Mouse (Mus musculus): ENCODE results near the gene Hyou1. TPM values are rescaled to one million over a fixed set of nuclear protein-coding genes. Genes with fewer than 3 reads are reported as not detected.
"Not testable (repeated sequence)": the region's sequence is repeated elsewhere in the genome, so short reads cannot be mapped to it uniquely, and the experiment has no call there.

Hyou1 gene
- polyA plus RNA-seq, 1 experiment from 2014 or later, result 20.7 TPM

GRCm38 (mm10) chr9:44347166-44347565 lies 32.1 kb upstream of the Hyou1 start:
- WGBS, result 96% methylated on average over 9 of the region's 9 CpGs
- H3K27ac ChIP-seq (ENCODE audit: low read depth, low read length), result no peak overlapping the region
- H3K36me3 ChIP-seq (ENCODE audit: control insufficient read depth, insufficient read depth, low read length), result peaks cover 36% of the 10 kb centered on the region
- no peaks in the 10 kb centered on the region for H3K27me3 ChIP-seq (ENCODE audit: control insufficient read depth, insufficient read depth, low read length)
- H3K4me1 ChIP-seq (ENCODE audit: control insufficient read depth, insufficient read depth, low read length), result peaks cover 7% of the 10 kb centered on the region; the same call in 1 of the 2 replicates
- no peaks in the 10 kb centered on the region for H3K9me3 ChIP-seq (ENCODE audit: control insufficient read depth, low read length)
- H3K4me2 ChIP-seq (ENCODE audit: low read depth, low read length), result no peak overlapping the region
- H3K9ac ChIP-seq (replicated peaks; ENCODE audit: low read depth, low read length), result no peak overlapping the region
- no peak for ATAC-seq (ENCODE audit: low read depth)
- H3K4me3 ChIP-seq (ENCODE audit: low read depth, low read length), result no peak overlapping the region

GRCm38 (mm10) chr9:44347621-44348020 lies 31.7 kb upstream of the Hyou1 start:
- Histone ChIP-seq H3K4me2 (ENCODE audit: low read depth, low read length) (no peak overlapping the region), H3K9ac (replicated peaks; ENCODE audit: low read depth, low read length) (no peak overlapping the region), H3K27ac (ENCODE audit: low read depth, low read length) (no peak overlapping the region), H3K4me3 (ENCODE audit: low read depth, low read length) (no peak overlapping the region), H3K27me3 (ENCODE audit: control insufficient read depth, insufficient read depth, low read length) (no peaks in the 10 kb centered on the region), H3K36me3 (ENCODE audit: control insufficient read depth, insufficient read depth, low read length) (peaks cover 40% of the 10 kb centered on the region), H3K9me3 (ENCODE audit: control insufficient read depth, low read length) (no peaks in the 10 kb centered on the region), H3K4me1 (ENCODE audit: control insufficient read depth, insufficient read depth, low read length) (peaks cover 7% of the 10 kb centered on the region; the same call in 1 of the 2 replicates)
- ATAC-seq (ENCODE audit: low read depth), result no peak
- 87% methylated on average over 4 of the region's 4 CpGs for WGBS

- ATAC-seq (ENCODE audit: low read depth), result no peak
- Histone ChIP-seq H3K36me3 (ENCODE audit: control insufficient read depth, insufficient read depth, low read length) (peaks cover 47% of the 10 kb centered on the region), H3K27me3 (ENCODE audit: control insufficient read depth, insufficient read depth, low read length) (no peaks in the 10 kb centered on the region), H3K4me1 (ENCODE audit: control insufficient read depth, insufficient read depth, low read length) (no peaks in the 10 kb centered on the region), H3K9ac (replicated peaks; ENCODE audit: low read depth, low read length) (no peak overlapping the region), H3K4me2 (ENCODE audit: low read depth, low read length) (no peak overlapping the region), H3K4me3 (ENCODE audit: low read depth, low read length) (no peak overlapping the region), H3K9me3 (ENCODE audit: control insufficient read depth, low read length) (no peaks in the 10 kb centered on the region), H3K27ac (ENCODE audit: low read depth, low read length) (no peak overlapping the region)
- 100% methylated on average over 4 of the region's 4 CpGs for WGBS
Measured at GRCm38 (mm10) chr9:44348546-44348945, 30.7 kb upstream of the Hyou1 start.

- Histone ChIP-seq H3K4me1 (ENCODE audit: control insufficient read depth, insufficient read depth, low read length) (no peaks in the 10 kb centered on the region), H3K9me3 (ENCODE audit: control insufficient read depth, low read length) (no peaks in the 10 kb centered on the region), H3K4me2 (ENCODE audit: low read depth, low read length) (no peak overlapping the region), H3K27ac (ENCODE audit: low read depth, low read length) (no peak overlapping the region), H3K36me3 (ENCODE audit: control insufficient read depth, insufficient read depth, low read length) (peaks cover 65% of the 10 kb centered on the region), H3K4me3 (ENCODE audit: low read depth, low read length) (no peak overlapping the region), H3K27me3 (ENCODE audit: control insufficient read depth, insufficient read depth, low read length) (no peaks in the 10 kb centered on the region), H3K9ac (replicated peaks; ENCODE audit: low read depth, low read length) (no peak overlapping the region)
- no peak for ATAC-seq (ENCODE audit: low read depth)
- 99% methylated on average over 4 of the region's 4 CpGs for WGBS
Measured at GRCm38 (mm10) chr9:44351396-44351795, 27.9 kb upstream of the Hyou1 start.

GRCm38 (mm10) chr9:44352337-44352736 lies 27.0 kb upstream of the Hyou1 start:
- no peaks in the 10 kb centered on the region for H3K27me3 ChIP-seq (ENCODE audit: control insufficient read depth, insufficient read depth, low read length)
- H3K36me3 ChIP-seq (ENCODE audit: control insufficient read depth, insufficient read depth, low read length), result peaks cover 65% of the 10 kb centered on the region
- ATAC-seq (ENCODE audit: low read depth), result no peak
- no peaks in the 10 kb centered on the region for H3K9me3 ChIP-seq (ENCODE audit: control insufficient read depth, low read length)
- H3K4me1 ChIP-seq (ENCODE audit: control insufficient read depth, insufficient read depth, low read length), result no peaks in the 10 kb centered on the region
- H3K4me2 ChIP-seq (ENCODE audit: low read depth, low read length), result no peak overlapping the region
- 89% methylated on average over 10 of the region's 10 CpGs for WGBS
- no peak overlapping the region for H3K9ac ChIP-seq (replicated peaks; ENCODE audit: low read depth, low read length)
- H3K4me3 ChIP-seq (ENCODE audit: low read depth, low read length), result no peak overlapping the region
- no peak overlapping the region for H3K27ac ChIP-seq (ENCODE audit: low read depth, low read length)

- H3K9ac ChIP-seq (replicated peaks; ENCODE audit: low read depth, low read length), result no peak overlapping the region
- H3K36me3 ChIP-seq (ENCODE audit: control insufficient read depth, insufficient read depth, low read length), result peaks cover 66% of the 10 kb centered on the region
- no peak for ATAC-seq (ENCODE audit: low read depth)
- H3K27ac ChIP-seq (ENCODE audit: low read depth, low read length), result no peak overlapping the region
- WGBS, result 97% methylated on average over 6 of the region's 6 CpGs
- H3K27me3 ChIP-seq (ENCODE audit: control insufficient read depth, insufficient read depth, low read length), result no peaks in the 10 kb centered on the region
- H3K9me3 ChIP-seq (ENCODE audit: control insufficient read depth, low read length), result no peaks in the 10 kb centered on the region
- H3K4me2 ChIP-seq (ENCODE audit: low read depth, low read length), result no peak overlapping the region
- H3K4me1 ChIP-seq (ENCODE audit: control insufficient read depth, insufficient read depth, low read length), result no peaks in the 10 kb centered on the region
- H3K4me3 ChIP-seq (ENCODE audit: low read depth, low read length), result no peak overlapping the region
Measured at GRCm38 (mm10) chr9:44353142-44353541, 26.1 kb upstream of the Hyou1 start.

- Histone ChIP-seq H3K4me2 (ENCODE audit: low read depth, low read length) (no peak overlapping the region), H3K27me3 (ENCODE audit: control insufficient read depth, insufficient read depth, low read length) (no peaks in the 10 kb centered on the region), H3K36me3 (ENCODE audit: control insufficient read depth, insufficient read depth, low read length) (peaks cover 47% of the 10 kb centered on the region), H3K9me3 (ENCODE audit: control insufficient read depth, low read length) (no peaks in the 10 kb centered on the region), H3K9ac (replicated peaks; ENCODE audit: low read depth, low read length) (no peak overlapping the region), H3K4me3 (ENCODE audit: low read depth, low read length) (no peak overlapping the region), H3K27ac (ENCODE audit: low read depth, low read length) (no peak overlapping the region), H3K4me1 (ENCODE audit: control insufficient read depth, insufficient read depth, low read length) (peaks cover 4% of the 10 kb centered on the region; the same call in 1 of the 2 replicates)
- WGBS, result 75% methylated on average over 4 of the region's 4 CpGs
- ATAC-seq (ENCODE audit: low read depth), result no peak
Measured at GRCm38 (mm10) chr9:44357207-44357606, 22.1 kb upstream of the Hyou1 start.

- WGBS, result under 1% methylated on average over 44 of the region's 44 CpGs
- Histone ChIP-seq H3K36me3 (ENCODE audit: control insufficient read depth, insufficient read depth, low read length) (peaks cover 17% of the 10 kb centered on the region), H3K9ac (replicated peaks; ENCODE audit: low read depth, low read length) (peak within 1 kb of the TSS; percentile 79), H3K27ac (ENCODE audit: low read depth, low read length) (peak within 1 kb of the TSS; percentile 70), H3K9me3 (ENCODE audit: control insufficient read depth, low read length) (no peaks in the 10 kb centered on the region), H3K4me1 (ENCODE audit: control insufficient read depth, insufficient read depth, low read length) (peaks cover 4% of the 10 kb centered on the region; the same call in 1 of the 2 replicates), H3K27me3 (ENCODE audit: control insufficient read depth, insufficient read depth, low read length) (no peaks in the 10 kb centered on the region), H3K4me2 (ENCODE audit: low read depth, low read length) (peak within 1 kb of the TSS; percentile 79), H3K4me3 (ENCODE audit: low read depth, low read length) (peak within 1 kb of the TSS; percentile 97)
- ATAC-seq (ENCODE audit: low read depth), result peak; percentile 95
Measured at GRCm38 (mm10) chr9:44361190-44361917, 17.9 kb upstream of the Hyou1 start, which contains the start of gene Vps11. TSS of gene Vps11 (minus strand) at chr9:44361670.

- not testable (repeated sequence) for H3K9me3 ChIP-seq (ENCODE audit: control insufficient read depth, low read length); H3K9ac ChIP-seq (replicated peaks; ENCODE audit: low read depth, low read length)
Measured at GRCm38 (mm10) chr9:44361931-44362330, 17.4 kb upstream of the Hyou1 start.

More at GRCm38 (mm10) chr9:44361931-44362330, 17.4 kb upstream of the Hyou1 start:
- H3K36me3 ChIP-seq (ENCODE audit: control insufficient read depth, insufficient read depth, low read length), result peaks cover 17% of the 10 kb centered on the region
- H3K4me2 ChIP-seq (ENCODE audit: low read depth, low read length), result peak overlapping the region; percentile 79
- not testable (repeated sequence) for H3K4me1 ChIP-seq (ENCODE audit: control insufficient read depth, insufficient read depth, low read length); H3K27me3 ChIP-seq (ENCODE audit: control insufficient read depth, insufficient read depth, low read length)
- WGBS, result 38% methylated on average over 4 of the region's 4 CpGs
- H3K27ac ChIP-seq (ENCODE audit: low read depth, low read length), result peak overlapping the region; percentile 46
- peak overlapping the region; percentile 97 for H3K4me3 ChIP-seq (ENCODE audit: low read depth, low read length)
- peak; percentile 17; the same call in 1 of the 2 replicates for ATAC-seq (ENCODE audit: low read depth)
